Mouse (Mus musculus) neural tube, embryonic 11.5 days (tissue): Measurements from ENCODE around the gene Cds2. TPM values are rescaled to one million over a fixed set of nuclear protein-coding genes. Genes with fewer than 3 reads are reported as not detected.
A peak's percentile ranks its signal among the peaks of the same experiment; 100 is the strongest.

ENCODE experiments used
- ATAC-seq: fragments of 200-750 bp; cut with Nextera tagmentation; 2 replicates; pipeline ENCODE4 v1.8.0; 2017; ENCODE audit warnings: moderate number of reproducible peaks, mild to moderate bottlenecking, moderate TSS enrichment, moderate library complexity; ENCODE audit not compliant: insufficient read depth, low FRiP score, low TSS enrichment
- DNase-seq: peaks from one replicate; pipeline ENCODE4 v3.0.0-alpha.2; 2015; ENCODE audit warnings: low spot score
- H3K27ac ChIP-seq: fragments of 300-500 bp; sonication (generic); 2 replicates; pipeline ENCODE4 v1.5.1; 2014; ENCODE audit warnings: low read depth, mild to moderate bottlenecking, low read length
- H3K27me3 ChIP-seq: fragments of 300-500 bp; sonication (generic); 2 replicates; pipeline ENCODE4 v1.6.1; 2014; ENCODE audit warnings: mild to moderate bottlenecking, low read length, mixed read lengths; ENCODE audit not compliant: control insufficient read depth, insufficient read depth
- H3K36me3 ChIP-seq: fragments of 300-500 bp; sonication (generic); 2 replicates; pipeline ENCODE4 v1.6.1; 2014; ENCODE audit warnings: mild to moderate bottlenecking, low read length, moderate library complexity, mixed read lengths; ENCODE audit not compliant: control insufficient read depth, insufficient read depth
- H3K4me1 ChIP-seq: fragments of 300-500 bp; sonication (generic); 2 replicates; pipeline ENCODE4 v1.6.1; 2014; ENCODE audit warnings: low read length, mixed read lengths; ENCODE audit not compliant: control insufficient read depth, insufficient read depth
- H3K4me2 ChIP-seq: fragments of 300-500 bp; sonication (generic); 2 replicates; pipeline ENCODE4 v1.6.1; 2014; ENCODE audit warnings: low read depth, mild to moderate bottlenecking, moderate library complexity
- H3K4me3 ChIP-seq: fragments of 300-500 bp; sonication (generic); 2 replicates; pipeline ENCODE4 v1.5.1; 2014; ENCODE audit warnings: low read depth, low read length
- H3K9ac ChIP-seq: fragments of 300-500 bp; sonication (generic); 2 replicates; pipeline ENCODE4 v1.6.1; 2014; ENCODE audit warnings: mild to moderate bottlenecking, low read length
- H3K9me3 ChIP-seq: fragments of 300-500 bp; sonication (generic); 2 replicates; pipeline ENCODE4 v1.6.1; 2016; ENCODE audit warnings: low read length; ENCODE audit not compliant: control insufficient read depth
- WGBS: fragments of 180-500 bp; shearing (Covaris S2); extraction: QIAGEN DNeasy Blood & Tissue Kit; methylation state at CpG from one replicate; pipeline ENCODE4 v1.1.7; 2014; 5-methylcytosine and 5-hydroxymethylcytosine counted together
- polyA plus RNA-seq: library from polyadenylated mRNA; unstranded; fragments of >200 nt; fragmentation: Nextera tagmentation; extraction: Ambion mirVana; gene quantifications from 2 replicates; pipeline ENCODE4 v1.2.1, GENCODE M21; 2014

Cds2 gene
- polyA plus RNA-seq, 1 experiment from 2014 or later: 37.6 TPM

DNA sequence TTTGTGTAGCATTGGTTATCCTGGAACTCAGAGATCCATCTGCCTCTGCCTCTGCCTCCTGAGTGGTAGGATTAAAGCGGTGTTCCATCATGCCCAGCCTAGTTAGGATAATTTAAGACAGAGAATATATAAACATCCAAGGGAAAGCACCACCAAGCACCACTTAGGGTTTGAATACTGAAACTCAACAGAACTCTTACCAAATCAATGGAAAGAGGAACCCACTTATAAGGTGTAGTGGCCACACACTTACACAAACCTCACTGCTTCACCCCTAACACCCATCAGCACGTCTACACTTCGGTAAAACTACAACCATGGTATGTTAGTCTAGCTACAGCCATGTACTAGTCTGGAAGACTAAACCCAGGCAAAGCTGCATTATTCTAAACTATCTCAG, 19.6 kb upstream of the Cds2 start:
- no peak overlapping the region for H3K4me3 ChIP-seq
- no peaks in the 10 kb centered on the region for H3K27me3 ChIP-seq
- H3K9ac ChIP-seq: no peak overlapping the region
- H3K9me3 ChIP-seq: no peaks in the 10 kb centered on the region
- 0 out of 2 replicates have a peak, but pooled peaks cover 2% of the 10 kb centered on the region for H3K4me1 ChIP-seq
- H3K4me2 ChIP-seq: no peak overlapping the region
- H3K36me3 ChIP-seq: no peaks in the 10 kb centered on the region
- no peak overlapping the region for H3K27ac ChIP-seq
- ATAC-seq (no peak), DNase-seq (no peak)
- 90% methylated on average over 3 of the region's 3 CpGs for WGBS

DNA sequence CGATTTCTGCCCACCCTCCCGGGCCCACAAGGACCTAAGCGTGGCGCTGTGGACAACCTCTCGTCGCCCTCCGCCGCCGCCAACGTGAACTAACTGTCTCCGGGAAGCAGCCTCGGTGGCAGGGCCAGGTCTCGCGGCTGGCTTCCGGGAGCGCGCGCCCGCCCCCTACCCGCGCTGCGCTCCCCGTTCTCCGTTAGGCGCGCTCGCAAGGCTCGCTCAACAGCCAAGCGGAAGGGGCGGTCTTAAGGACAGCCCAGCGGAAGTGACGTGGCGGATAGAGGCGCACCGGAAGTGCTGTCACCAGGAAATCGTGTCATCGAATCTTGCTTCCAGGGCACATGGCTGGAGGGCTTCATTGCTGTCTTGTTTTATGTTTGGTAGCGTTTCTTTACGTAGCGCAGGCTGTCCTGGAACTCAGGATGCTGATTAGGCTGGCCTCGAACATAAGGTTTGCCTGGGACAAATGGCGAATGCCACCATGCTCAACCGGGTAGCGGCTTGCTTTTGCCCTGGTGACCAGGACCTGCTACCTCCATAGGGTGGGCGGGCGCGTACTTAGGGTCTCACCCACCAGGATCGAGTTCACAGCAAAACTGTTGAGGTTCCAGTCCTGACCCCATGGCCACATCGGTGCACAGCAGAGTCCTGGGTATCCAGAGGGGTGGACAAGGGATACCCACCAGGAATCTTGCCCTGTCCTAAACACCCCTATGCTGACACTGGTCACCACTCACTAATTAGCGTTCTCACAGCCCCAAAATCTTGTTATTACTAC, 15.2 kb upstream of the Cds2 start, which contains the start of gene Tmem230:
Tmem230 (minus strand) TSS at position 269 of the 775 bp plus-strand sequence.
- H3K27ac ChIP-seq: peak within 1 kb of the TSS; percentile 57; the same call in 1 of the 2 replicates

DNA sequence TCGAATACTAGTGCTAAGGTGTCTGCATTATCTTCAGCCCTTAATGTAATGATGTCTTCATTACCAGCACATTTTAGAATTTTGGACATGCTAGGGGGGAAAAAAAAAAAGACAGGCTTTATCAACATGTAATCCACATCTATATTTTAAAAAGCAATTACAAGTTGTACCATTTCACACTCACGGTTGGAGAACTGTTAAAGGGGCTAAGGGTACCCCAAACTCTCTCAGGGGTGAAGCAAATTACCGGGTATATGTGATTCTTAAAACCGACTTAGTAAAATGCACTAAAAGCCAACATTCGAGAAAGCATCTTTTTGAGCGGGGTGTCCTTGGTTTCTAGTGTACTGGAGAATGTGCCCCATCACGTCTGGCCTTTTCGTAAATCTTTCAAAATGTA, 11.0 kb upstream of the Cds2 start:
- no peak overlapping the region for H3K27ac ChIP-seq
- H3K36me3 ChIP-seq: no peaks in the 10 kb centered on the region
- 13% methylated on average over 8 of the region's 8 CpGs for WGBS
- no peak for DNase-seq
- peak overlapping the region; percentile 49 for H3K9ac ChIP-seq
- peak overlapping the region; percentile 44 for H3K4me2 ChIP-seq
- no peak for ATAC-seq
- H3K4me3 ChIP-seq: peak overlapping the region; percentile 46
- peaks cover 3% of the 10 kb centered on the region; the same call in 1 of the 2 replicates for H3K4me1 ChIP-seq
- no peaks in the 10 kb centered on the region for H3K9me3 ChIP-seq
- H3K27me3 ChIP-seq: no peaks in the 10 kb centered on the region

More for the DNA sequence above, 15.2 kb upstream of the Cds2 start, which contains the start of gene Tmem230:
- ATAC-seq (peak; percentile 91), DNase-seq (peak; percentile 96)
- Histone ChIP-seq H3K9me3 (no peaks in the 10 kb centered on the region), H3K4me1 (peaks cover 3% of the 10 kb centered on the region; the same call in 1 of the 2 replicates), H3K4me3 (peak within 1 kb of the TSS; percentile 59), H3K27me3 (no peaks in the 10 kb centered on the region), H3K36me3 (no peaks in the 10 kb centered on the region), H3K9ac (peak within 1 kb of the TSS; percentile 57), H3K4me2 (peak within 1 kb of the TSS; percentile 42)
- WGBS: 4% methylated on average over 50 of the region's 50 CpGs

DNA sequence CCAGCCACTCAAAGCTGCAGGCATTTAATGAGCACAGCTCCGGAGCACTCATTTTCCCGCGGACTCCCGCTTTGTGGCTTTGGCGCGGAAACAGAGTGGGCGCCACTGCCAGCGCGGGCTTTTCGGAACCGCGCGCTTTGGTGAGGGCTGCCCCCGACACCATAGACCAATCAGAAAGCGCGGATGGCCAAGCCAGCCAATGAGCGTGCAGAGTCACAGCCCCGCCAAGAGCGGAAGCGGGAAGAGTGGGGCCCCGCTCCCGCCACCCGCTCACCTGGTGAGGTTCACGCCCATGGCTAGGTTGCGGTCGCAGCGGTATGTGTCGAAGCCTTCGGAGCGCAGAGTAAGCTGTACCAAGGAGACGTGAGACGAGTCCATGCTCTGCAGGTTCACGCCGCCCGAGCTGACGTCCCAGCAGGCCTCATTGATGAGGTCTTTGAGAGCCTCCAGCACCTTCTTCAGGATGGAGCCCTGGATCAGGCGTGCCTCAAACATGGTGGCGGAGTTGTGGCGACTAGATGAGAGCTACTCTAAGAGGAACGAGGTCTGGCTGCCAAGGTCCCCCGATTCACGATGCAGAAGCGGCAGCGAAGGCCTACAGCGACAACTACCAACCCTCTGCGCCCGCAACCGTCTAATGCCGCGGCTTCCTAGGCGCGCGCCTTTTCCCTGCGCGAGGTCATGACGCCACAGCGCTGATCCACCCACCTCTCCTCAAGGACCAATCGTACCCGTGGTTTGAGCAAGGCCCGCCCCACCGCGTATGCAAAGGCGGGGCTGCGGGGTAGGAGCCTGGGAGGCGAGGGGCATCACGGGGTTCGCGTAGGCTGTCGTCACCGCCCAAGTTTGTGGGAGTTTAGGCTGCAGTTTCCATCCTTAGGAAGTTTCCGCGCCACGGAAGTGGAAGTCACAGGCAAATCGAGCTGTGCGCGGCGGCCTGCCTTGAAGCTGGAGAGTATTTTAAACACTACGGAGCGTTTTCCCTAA, 10.1 kb upstream of the Cds2 start, which contains the start of gene Pcna:
Pcna (minus strand) TSS at position 773 of the 987 bp plus-strand sequence.
- Histone ChIP-seq H3K4me3 (peak within 1 kb of the TSS; percentile 46), H3K4me2 (peak within 1 kb of the TSS; percentile 44), H3K4me1 (peaks cover 3% of the 10 kb centered on the region; the same call in 1 of the 2 replicates), H3K27ac (peak within 1 kb of the TSS; percentile 44; the same call in 1 of the 2 replicates), H3K36me3 (no peaks in the 10 kb centered on the region), H3K9me3 (no peaks in the 10 kb centered on the region), H3K9ac (peak within 1 kb of the TSS; percentile 49), H3K27me3 (no peaks in the 10 kb centered on the region)
- peak; percentile 99 for DNase-seq
- under 1% methylated on average over 78 of the region's 79 CpGs for WGBS
- peak; percentile 99 for ATAC-seq

DNA sequence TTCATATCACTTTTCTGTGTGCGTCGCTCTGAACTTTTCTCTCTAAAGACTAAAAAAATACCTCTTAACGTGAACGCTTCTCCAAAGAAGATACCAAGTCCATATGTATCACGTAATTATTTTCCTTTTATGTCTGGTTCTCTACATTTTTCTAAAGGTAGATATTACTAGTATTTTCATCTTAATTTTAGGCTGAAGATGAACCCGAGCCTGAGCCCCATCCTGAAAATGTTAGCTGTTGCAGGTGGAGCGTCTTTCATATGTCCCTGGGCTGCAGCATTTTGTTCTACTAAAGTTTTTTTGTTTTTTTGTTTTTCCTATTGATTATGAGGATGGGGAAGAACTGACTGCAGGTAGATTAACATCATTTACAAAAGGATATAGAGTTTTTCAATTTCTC, 9.3 kb upstream of the Cds2 start:
- H3K4me2 ChIP-seq: peak overlapping the region; percentile 44
- H3K27me3 ChIP-seq: no peaks in the 10 kb centered on the region
- under 1% methylated on average over 7 of the region's 7 CpGs for WGBS
- H3K4me3 ChIP-seq: peak overlapping the region; percentile 46
- no peak overlapping the region; the same call in 1 of the 2 replicates for H3K27ac ChIP-seq
- no peaks in the 10 kb centered on the region for H3K36me3 ChIP-seq
- no peak for ATAC-seq
- no peaks in the 10 kb centered on the region; the same call in 1 of the 2 replicates for H3K4me1 ChIP-seq
- peak overlapping the region; percentile 49 for H3K9ac ChIP-seq
- no peaks in the 10 kb centered on the region for H3K9me3 ChIP-seq
- no peak for DNase-seq

DNA sequence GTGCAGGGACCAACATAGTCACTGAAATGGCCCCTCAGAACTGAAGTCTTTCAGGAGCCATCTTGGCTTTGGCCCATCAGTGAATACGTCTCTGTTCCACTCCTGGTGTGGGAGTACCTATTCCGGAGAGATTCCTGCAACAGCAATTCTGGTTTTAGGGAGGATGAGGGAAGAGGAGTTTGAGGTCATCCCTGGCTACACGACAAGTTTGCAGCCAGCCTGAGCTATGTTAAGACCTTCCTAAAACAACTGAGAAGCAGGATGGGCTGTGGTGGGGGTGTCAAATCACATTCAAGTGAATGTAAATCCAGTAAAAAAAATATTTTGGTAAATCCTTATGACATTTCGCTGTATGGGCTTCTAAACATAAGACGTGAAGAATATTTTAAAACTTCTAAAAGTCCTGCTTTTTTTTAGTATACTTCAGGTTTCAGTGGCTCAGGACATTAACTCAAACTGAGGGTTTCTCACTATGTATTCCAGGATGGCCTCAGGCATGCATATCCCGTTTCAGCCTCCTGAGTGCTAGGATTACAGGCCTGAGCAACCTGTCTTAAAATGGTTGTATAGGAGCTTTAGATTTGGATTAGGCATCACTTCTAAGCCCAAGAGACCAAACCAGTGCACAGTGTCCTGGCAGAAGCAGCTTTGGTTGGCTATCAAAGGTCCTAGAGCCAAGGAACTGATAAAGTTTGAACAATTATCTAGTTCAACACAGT, 5.4 kb upstream of the Cds2 start:
- WGBS: 93% methylated on average over 6 of the region's 6 CpGs
- Histone ChIP-seq H3K9me3 (no peaks in the 10 kb centered on the region), H3K9ac (no peak overlapping the region), H3K4me1 (no peaks in the 10 kb centered on the region), H3K4me2 (no peak overlapping the region), H3K36me3 (no peaks in the 10 kb centered on the region), H3K4me3 (no peak overlapping the region), H3K27ac (no peak overlapping the region), H3K27me3 (no peaks in the 10 kb centered on the region)
- no peak for DNase-seq
- ATAC-seq: no peak

DNA sequence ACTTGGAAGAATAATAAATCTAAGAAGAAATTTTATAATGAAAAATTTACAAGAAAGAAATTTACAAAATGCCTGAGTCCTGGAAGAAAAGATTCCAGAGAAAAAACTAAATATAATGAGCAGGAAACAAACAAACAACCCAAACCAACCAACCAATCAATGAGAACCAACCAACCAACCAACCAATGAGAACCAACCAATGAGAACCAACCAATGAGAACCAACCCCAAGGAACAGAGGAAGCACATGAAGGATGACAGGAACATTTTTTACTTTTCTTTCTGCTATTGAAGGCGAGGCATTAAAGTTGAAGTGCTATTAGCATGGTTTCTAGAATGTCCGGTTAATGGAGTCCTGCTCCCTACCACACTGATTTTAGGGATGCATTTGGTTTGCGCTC, 2.3 kb upstream of the Cds2 start:
- no peak overlapping the region for H3K27ac ChIP-seq
- whole genome bisulfite sequencing: 95% methylated on average over 3 of the region's 3 CpGs
- DNase-seq (no peak), ATAC-seq (no peak)
- no peak overlapping the region for H3K4me3 ChIP-seq
- H3K4me1 ChIP-seq: peaks cover 5% of the 10 kb centered on the region; the same call in 1 of the 2 replicates
- no peaks in the 10 kb centered on the region for H3K36me3 ChIP-seq
- no peaks in the 10 kb centered on the region for H3K27me3 ChIP-seq
- no peak overlapping the region for H3K4me2 ChIP-seq
- no peak overlapping the region for H3K9ac ChIP-seq
- no peaks in the 10 kb centered on the region for H3K9me3 ChIP-seq

DNA sequence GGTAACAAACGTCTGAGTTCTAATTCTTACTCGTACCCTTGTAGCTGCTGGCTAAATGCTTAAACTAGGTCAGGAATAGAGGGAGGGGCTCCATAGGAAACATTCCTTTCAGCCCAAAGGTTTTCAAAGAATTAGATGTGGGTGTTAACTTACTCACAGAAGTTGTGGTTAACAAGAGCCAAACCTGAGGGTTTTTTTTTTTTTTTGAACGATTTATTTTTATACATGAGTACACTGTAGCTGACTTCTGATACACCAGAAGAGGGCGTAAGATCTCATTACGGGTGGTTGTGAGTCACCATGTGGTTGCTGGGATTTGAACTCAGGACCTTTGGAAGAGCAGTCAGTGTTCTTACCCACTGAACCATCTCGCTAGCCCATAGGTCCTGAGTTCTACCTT, 773 bp upstream of the Cds2 start:
- ATAC-seq (no peak), DNase-seq (no peak)
- Histone ChIP-seq H3K4me2 (no peak overlapping the region), H3K27me3 (no peaks in the 10 kb centered on the region), H3K9me3 (no peaks in the 10 kb centered on the region), H3K27ac (no peak overlapping the region), H3K9ac (no peak overlapping the region), H3K36me3 (no peaks in the 10 kb centered on the region), H3K4me3 (no peak overlapping the region), H3K4me1 (peaks cover 5% of the 10 kb centered on the region; the same call in 1 of the 2 replicates)
- 77% methylated on average over 6 of the region's 6 CpGs for WGBS
